Mouse (Mus musculus) limb, embryonic 15.5 days (tissue): ENCODE results near the gene Slc29a1. TPM values are rescaled to one million over a fixed set of nuclear protein-coding genes. Genes with fewer than 3 reads are reported as not detected.

Experiments used
- ATAC-seq: fragments of 200-750 bp; cut with Nextera tagmentation; 2 replicates; pipeline ENCODE4 v1.8.0; 2017; ENCODE audit warnings: low read depth, moderate TSS enrichment; ENCODE audit not compliant: insufficient number of reproducible peaks, low FRiP score, low TSS enrichment
- H3K27ac ChIP-seq: fragments of 300-500 bp; sonication (generic); 2 replicates; pipeline ENCODE4 v1.5.1; 2015; ENCODE audit warnings: moderate library complexity, mild to moderate bottlenecking, inconsistent platforms
- H3K27me3 ChIP-seq: fragments of 300-500 bp; sonication (generic); 2 replicates; pipeline ENCODE4 v1.6.1; 2015; ENCODE audit warnings: inconsistent platforms
- H3K36me3 ChIP-seq: fragments of 300-500 bp; sonication (generic); 2 replicates; pipeline ENCODE4 v1.6.1; 2015; ENCODE audit warnings: inconsistent platforms
- H3K4me1 ChIP-seq: fragments of 300-500 bp; sonication (generic); 2 replicates; pipeline ENCODE4 v1.6.1; 2015; ENCODE audit warnings: inconsistent platforms
- H3K4me2 ChIP-seq: fragments of 300-500 bp; sonication (generic); 2 replicates; pipeline ENCODE4 v1.6.1; 2015; ENCODE audit warnings: mild to moderate bottlenecking, inconsistent platforms
- H3K4me3 ChIP-seq: fragments of 300-500 bp; sonication (generic); 2 replicates; pipeline ENCODE4 v1.5.1; 2015; ENCODE audit warnings: mild to moderate bottlenecking, inconsistent platforms
- H3K9ac ChIP-seq: fragments of 300-500 bp; sonication (generic); 2 replicates; pipeline ENCODE4 v1.6.1; 2015; ENCODE audit warnings: inconsistent platforms
- H3K9me3 ChIP-seq: fragments of 300-500 bp; sonication (generic); 2 replicates; pipeline ENCODE4 v1.6.1; 2016; ENCODE audit warnings: inconsistent platforms
- WGBS: fragments of 180-500 bp; shearing (Covaris S2); methylation state at CpG from one replicate; pipeline ENCODE4 v1.1.7; 2015; 5-methylcytosine and 5-hydroxymethylcytosine counted together
- polyA plus RNA-seq: library from polyadenylated mRNA; unstranded; fragments of >200 nt; fragmentation: Nextera tagmentation; extraction: Ambion mirVana; gene quantifications from 2 replicates; pipeline ENCODE4 v1.2.1, GENCODE M21; 2015

Slc29a1 gene
- polyA plus RNA-seq, 1 experiment from 2014 or later = 120 TPM

DNA sequence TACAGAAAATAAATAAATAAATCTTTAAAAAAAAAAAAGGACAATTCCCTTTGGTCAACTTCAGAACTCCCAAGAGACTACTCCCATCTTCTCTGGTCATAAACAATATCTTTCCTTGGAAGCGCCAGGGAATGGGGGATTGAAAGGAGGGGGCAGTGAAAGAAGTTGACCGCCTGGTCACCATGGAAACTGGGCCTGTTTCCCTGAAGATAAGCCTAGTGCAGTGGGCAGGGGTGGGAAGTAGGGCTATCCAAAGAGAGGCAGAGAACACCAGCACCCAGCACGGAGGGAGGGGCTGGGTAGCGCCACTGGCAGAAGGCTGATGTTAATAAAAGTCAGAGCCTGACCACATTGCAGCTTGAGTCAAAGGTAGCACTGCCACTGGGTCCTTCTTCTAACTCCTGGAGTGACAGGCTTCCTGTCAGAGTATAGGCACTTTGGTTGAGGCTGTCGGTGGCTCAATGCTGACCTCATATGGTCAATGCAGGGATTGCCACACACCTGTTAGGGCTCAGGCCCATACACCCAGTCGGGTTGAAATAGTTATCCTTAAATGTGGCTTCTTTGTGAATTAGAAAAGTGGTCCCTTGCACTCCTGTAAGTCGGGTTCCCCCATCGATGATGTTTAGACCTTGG is 47.5 kb downstream of the Slc29a1 start:
- Histone ChIP-seq H3K4me3 (no peak overlapping the region), H3K9me3 (no peaks in the 10 kb centered on the region), H3K27ac (no peak overlapping the region), H3K4me2 (no peak overlapping the region), H3K4me1 (peaks cover 35% of the 10 kb centered on the region), H3K36me3 (0 out of 2 replicates have a peak, but pooled peaks cover under 1% of the 10 kb centered on the region), H3K9ac (no peak overlapping the region), H3K27me3 (peaks cover 26% of the 10 kb centered on the region)
- no peak for ATAC-seq
- 5% methylated on average over 8 of the region's 8 CpGs for WGBS

DNA sequence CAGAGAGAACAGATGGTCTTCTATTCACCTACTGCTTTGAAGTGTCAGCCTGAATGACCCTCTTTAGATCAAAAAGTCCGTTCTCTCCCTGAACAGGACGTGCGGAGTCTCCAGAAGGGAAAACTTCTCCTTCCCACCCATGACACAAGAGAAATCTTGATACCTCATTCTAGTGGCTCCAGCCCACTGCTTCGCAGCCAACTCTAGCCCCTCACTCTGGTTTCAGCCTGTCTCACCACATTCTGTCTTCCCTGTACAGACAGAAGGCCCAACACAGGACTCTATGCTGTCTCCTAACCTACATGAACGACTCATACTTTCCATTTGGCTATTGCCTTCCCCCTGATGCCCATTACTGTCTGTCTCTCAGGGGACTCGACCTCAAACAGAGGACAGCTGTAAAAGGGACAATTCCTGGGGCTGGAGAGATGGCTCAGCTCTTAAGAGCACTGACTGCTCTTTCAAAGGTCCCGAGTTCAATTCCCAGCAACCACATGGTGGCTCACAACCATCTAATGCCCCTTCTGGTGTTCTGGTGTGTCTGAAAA is 48.1 kb downstream of the Slc29a1 start:
- H3K27ac ChIP-seq = no peak overlapping the region
- H3K4me1 ChIP-seq = peaks cover 30% of the 10 kb centered on the region
- no peak overlapping the region for H3K4me3 ChIP-seq
- H3K9me3 ChIP-seq = no peaks in the 10 kb centered on the region
- no peak for ATAC-seq
- H3K27me3 ChIP-seq = peaks cover 28% of the 10 kb centered on the region
- no peak overlapping the region for H3K4me2 ChIP-seq
- no peak overlapping the region for H3K9ac ChIP-seq
- 39% methylated on average over 7 of the region's 7 CpGs for WGBS
- H3K36me3 ChIP-seq = 0 out of 2 replicates have a peak, but pooled peaks cover 3% of the 10 kb centered on the region

DNA sequence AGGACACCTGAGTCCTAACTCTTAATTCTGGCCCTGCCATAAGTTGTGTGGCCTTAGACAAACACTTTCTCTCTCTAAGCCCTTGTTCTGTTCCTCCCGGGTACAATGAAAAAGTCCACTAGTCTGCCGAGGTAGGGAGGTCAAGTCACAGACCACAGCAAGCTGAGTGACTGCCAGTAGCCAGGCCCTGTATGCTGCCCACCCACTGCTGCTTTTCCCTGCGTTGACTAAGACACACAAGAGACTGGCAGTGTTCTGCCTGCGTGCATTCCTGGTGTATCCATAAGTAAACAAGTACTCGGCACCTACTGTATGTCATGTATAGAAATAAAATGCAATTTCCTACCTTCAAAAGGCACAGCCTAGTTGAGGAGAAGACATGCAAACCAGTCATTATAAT is 49.2 kb downstream of the Slc29a1 start:
- Histone ChIP-seq H3K36me3 (0 out of 2 replicates have a peak, but pooled peaks cover 4% of the 10 kb centered on the region), H3K4me1 (peaks cover 28% of the 10 kb centered on the region), H3K4me2 (peak overlapping the region; percentile 94), H3K9me3 (no peaks in the 10 kb centered on the region), H3K27ac (no peak overlapping the region), H3K4me3 (no peak overlapping the region), H3K9ac (no peak overlapping the region), H3K27me3 (peaks cover 39% of the 10 kb centered on the region)
- ATAC-seq = no peak
- WGBS = 35% methylated on average over 5 of the region's 5 CpGs

DNA sequence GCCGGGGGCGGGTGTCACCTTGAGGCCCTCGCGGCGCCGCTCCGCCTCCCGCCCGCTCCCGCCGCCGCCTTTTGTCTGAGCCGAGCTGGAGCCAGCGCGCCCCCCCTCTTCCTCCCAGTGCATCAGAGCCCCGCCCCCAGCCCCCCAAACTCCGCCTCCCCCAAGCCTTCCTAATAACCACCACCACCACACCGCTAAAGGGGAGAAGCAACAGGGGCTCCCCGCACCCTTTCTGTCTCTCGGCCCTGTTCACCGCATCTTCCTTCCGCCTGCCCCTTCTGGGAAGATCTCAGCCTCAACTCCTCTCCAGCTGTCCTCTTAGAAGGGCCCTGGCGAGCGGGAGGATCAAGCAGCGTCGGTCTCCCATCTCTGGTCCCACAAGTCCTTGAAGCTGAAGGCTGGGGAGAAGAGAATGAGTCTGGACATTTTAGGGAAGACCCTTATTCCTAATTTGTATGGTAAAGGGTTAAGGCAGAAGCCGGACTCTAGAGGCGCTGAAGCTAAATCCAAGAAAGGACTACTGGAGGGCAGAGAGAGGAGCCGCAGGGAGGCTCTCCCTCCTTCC is 49.7 kb downstream of the Slc29a1 start, which contains the start of gene Tmem151b:
TSS of gene Tmem151b (minus strand) at position 61 of the 565 bp plus-strand sequence.
- Histone ChIP-seq H3K9me3 (no peaks in the 10 kb centered on the region), H3K4me1 (peaks cover 30% of the 10 kb centered on the region), H3K4me3 (peak within 1 kb of the TSS; percentile 72), H3K27ac (peak within 1 kb of the TSS; percentile 54), H3K27me3 (peaks cover 44% of the 10 kb centered on the region), H3K4me2 (peak within 1 kb of the TSS; percentile 94), H3K9ac (peak within 1 kb of the TSS; percentile 71), H3K36me3 (0 out of 2 replicates have a peak, but pooled peaks cover 8% of the 10 kb centered on the region)
- WGBS = 3% methylated on average over 14 of the region's 29 CpGs
- no peak for ATAC-seq

DNA sequence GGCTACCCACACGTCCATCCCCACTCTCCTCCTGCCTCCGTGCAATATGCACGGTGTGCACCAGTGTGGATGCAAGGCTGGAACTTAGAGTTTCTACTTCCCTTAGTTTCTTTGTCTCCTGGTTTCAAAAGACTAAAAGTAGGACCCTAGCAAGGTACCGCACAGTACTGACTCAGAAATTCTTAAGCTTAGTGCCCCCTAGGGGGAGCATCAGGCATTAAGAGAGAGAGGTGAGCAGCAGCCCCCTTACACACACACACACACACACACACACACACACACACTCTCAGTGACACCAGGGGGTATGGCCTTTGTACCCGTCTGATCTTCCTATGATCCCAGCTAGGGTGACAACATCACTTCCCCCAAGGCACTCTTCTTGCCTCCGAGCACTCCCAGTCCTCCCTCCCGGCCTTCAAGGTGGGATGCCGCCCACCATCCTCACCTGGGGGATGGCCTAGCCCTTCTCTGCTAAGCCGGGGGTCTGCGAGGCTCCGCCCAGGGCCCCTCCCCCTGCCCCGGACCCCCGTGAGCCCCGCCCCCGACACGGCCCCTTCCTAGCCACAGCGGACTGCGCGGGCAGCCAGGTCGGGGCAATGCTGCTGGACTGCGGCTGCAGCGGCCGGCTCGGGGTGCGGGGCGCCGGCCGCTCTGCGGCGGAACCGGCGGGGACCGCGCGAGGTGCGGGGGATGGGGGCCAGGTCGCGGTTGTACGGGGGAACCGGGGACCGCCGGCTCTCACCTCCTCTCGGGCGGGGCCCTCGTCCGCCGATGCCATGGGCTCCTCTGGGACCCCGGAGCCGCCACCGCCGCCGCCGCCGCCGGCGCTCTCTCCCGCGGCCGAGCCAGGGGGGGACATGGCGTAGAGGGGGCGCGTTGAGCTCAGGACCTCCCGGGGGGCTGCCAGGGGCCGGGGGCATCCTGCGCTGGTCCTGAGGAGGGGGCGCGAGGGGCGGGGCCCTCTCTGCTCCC is 50.6 kb downstream of the Slc29a1 start:
- H3K36me3 ChIP-seq = 0 out of 2 replicates have a peak, but pooled peaks cover 12% of the 10 kb centered on the region
- WGBS = 4% methylated on average over 48 of the region's 68 CpGs
- no peak for ATAC-seq
- no peaks in the 10 kb centered on the region for H3K9me3 ChIP-seq
- peak overlapping the region; percentile 71 for H3K9ac ChIP-seq
- H3K27ac ChIP-seq = peak overlapping the region; percentile 22; the same call in 1 of the 2 replicates
- H3K27me3 ChIP-seq = peaks cover 53% of the 10 kb centered on the region
- peak overlapping the region; percentile 72 for H3K4me3 ChIP-seq
- H3K4me2 ChIP-seq = peak overlapping the region; percentile 94
- H3K4me1 ChIP-seq = peaks cover 37% of the 10 kb centered on the region

DNA sequence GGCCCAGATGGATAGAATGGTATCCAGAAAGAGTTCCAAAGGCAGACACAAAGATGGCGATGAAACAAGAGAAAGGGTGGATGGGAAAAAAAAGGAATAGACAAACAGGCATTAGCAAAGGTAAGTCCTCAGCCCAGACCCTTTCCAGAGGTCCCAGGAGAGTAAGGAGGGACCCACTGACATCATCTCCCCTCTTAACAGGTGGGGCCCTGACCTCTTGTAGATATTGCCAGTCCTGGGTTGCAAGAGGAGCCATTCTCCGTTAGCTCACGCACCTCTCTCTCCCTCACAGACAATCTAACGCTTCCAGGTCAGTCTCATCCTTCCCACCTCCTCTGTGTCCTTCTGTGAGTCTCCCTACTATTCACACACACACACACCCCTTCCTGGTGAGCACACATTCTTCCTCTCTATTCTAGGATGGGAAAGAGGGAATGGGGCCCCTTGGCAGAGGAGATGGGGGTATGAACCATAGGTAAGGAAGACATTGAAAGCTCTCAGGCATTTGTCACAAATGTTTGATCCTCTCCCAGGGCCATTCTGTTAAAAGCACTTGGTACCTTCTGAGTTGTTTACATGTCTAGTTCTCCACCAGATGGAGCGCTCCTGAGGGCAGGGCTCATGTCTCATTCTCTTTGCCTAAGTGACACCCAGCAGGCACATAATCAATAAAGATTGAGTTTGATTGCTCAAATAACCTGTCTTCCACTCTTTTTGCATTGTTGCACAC is 51.8 kb downstream of the Slc29a1 start:
- Histone ChIP-seq H3K4me3 (no peak overlapping the region), H3K4me2 (no peak overlapping the region), H3K9me3 (no peaks in the 10 kb centered on the region), H3K36me3 (0 out of 2 replicates have a peak, but pooled peaks cover 12% of the 10 kb centered on the region), H3K27ac (no peak overlapping the region), H3K27me3 (peaks cover 62% of the 10 kb centered on the region), H3K4me1 (peaks cover 39% of the 10 kb centered on the region), H3K9ac (no peak overlapping the region)
- no peak for ATAC-seq
- WGBS = 88% methylated on average over 5 of the region's 5 CpGs

DNA sequence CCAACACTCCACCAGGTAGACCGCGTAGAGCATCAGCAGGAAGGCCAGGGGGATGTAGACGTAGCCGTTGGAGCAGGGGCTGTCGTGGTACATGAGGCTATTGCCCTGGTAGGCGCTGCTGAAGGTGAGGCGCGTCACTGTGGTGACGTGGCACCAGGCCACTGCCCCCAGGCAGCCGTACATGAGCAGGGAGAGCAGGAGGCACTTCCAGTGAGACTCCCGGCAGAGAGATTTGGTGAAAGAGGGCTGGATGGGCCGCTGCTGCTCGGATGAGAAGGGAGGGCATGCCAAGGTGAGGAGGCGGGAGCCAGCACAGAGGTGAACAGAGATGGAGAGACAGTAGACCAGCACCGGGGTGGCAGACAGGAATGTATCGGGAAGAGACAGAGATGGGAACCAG is 52.5 kb downstream of the Slc29a1 start:
- Histone ChIP-seq H3K36me3 (0 out of 2 replicates have a peak, but pooled peaks cover 12% of the 10 kb centered on the region), H3K27ac (no peak overlapping the region), H3K4me2 (no peak overlapping the region), H3K9ac (no peak overlapping the region), H3K9me3 (no peaks in the 10 kb centered on the region), H3K4me3 (no peak overlapping the region), H3K4me1 (peaks cover 38% of the 10 kb centered on the region), H3K27me3 (peaks cover 67% of the 10 kb centered on the region)
- 69% methylated on average over 16 of the region's 16 CpGs for WGBS
- ATAC-seq = no peak

DNA sequence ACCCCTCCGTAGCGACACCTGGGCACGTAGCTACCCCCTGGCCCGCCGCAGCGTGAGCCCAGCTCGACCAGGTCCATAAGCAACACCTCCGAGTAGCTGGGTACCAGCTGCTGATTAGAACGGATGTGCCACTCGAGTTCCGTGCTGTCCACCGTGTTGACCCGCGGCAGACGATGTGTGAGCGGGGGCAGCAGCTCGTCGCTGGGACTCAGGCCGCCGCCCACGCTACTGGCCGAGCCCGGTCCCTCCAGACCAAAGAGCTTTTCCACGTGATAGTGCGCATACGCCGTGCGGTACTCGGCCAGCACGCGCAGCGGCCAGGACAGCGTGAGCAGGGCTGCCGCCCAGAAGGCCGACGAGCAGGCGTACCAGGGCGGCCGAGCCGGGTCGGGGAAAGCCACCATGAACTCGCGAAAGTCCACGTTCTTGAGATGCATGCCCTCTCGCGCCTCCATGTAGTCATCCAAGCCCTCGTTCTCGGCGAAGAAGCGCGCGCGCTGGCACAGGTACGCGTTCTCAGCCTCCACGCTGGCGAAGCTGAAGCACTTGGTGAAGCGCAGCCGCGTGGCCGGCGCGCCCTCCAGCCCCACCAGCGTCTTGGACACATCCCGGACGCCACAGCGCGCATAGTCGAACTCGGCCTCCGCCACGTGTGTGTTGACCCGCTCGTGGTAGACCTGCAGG is 54.0 kb downstream of the Slc29a1 start:
- Histone ChIP-seq H3K4me2 (peak overlapping the region; percentile 39), H3K4me1 (peaks cover 36% of the 10 kb centered on the region), H3K36me3 (0 out of 2 replicates have a peak, but pooled peaks cover 12% of the 10 kb centered on the region), H3K4me3 (peak overlapping the region; percentile 19), H3K27ac (no peak overlapping the region), H3K9me3 (no peaks in the 10 kb centered on the region), H3K9ac (no peak overlapping the region), H3K27me3 (peaks cover 80% of the 10 kb centered on the region)
- no peak for ATAC-seq
- 21% methylated on average over 74 of the region's 74 CpGs for WGBS

DNA sequence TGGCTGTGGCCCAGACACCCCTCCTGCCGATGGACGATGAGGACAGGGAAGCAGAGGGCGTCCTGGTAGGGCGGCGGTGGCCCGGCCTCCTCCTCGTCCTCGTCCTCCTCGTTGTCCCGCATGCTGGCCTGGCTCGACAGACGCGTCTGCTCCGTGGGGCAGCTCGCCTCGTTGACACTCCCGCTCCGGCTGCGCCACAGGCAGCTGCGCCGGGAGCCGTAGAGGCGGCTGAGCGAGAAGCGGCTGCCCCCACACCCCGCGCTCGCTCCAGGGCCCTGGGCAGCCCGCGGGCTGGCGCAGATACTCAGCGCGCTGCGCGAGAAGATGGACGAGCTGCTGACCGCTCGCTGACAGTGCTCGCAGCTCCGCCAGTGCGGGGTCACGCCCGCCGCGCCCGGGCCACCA is 54.5 kb downstream of the Slc29a1 start:
- ATAC-seq = no peak
- H3K27me3 ChIP-seq = peaks cover 84% of the 10 kb centered on the region
- no peaks in the 10 kb centered on the region for H3K9me3 ChIP-seq
- H3K4me3 ChIP-seq = peak overlapping the region; percentile 19
- H3K4me1 ChIP-seq = peaks cover 32% of the 10 kb centered on the region
- no peak overlapping the region for H3K27ac ChIP-seq
- 25% methylated on average over 46 of the region's 46 CpGs for WGBS
- no peak overlapping the region for H3K9ac ChIP-seq
- 0 out of 2 replicates have a peak, but pooled peaks cover 12% of the 10 kb centered on the region for H3K36me3 ChIP-seq
- peak overlapping the region; percentile 39 for H3K4me2 ChIP-seq

DNA sequence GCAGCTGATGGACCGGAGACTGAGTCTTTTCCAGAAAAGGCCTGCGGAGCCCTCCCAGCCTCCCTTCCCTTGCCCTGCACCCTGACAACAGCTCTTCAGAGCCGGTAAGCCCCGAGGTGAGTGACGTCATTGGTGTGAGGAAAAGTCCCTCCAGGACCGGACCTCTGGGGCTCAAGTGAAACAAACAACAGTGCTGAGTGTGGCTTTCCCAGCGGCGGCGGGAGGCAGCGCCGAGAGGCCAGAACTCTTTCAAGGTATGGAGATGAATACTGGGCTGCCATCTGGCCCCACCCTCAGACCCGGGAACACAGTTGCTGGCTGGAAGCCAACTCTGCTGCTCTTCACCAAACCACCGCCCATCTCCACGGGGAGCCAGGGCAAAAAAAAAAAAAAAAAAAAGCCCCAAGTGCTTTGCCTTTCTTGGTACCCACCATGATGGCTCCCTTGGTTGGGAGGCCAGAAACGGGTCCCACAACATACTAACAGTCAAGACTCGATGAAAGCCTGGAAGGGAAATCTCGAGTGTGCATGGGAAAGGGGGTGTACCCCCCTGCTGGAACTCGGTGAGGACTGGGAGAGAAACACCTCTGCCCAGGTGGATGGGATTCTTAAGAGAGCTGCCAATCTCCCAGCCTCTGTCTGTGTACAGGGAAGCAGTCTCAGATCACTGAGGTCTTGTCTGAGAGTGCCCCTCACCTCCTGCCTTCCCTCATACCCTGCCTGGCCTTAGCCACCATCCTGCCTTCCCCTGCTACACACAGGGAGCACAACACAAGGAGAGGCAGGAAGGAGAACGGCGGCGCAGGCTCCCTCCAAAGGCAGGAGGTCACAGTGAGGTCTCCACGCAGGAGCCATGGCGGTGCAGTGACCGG is 55.2 kb downstream of the Slc29a1 start:
- 0 out of 2 replicates have a peak overlapping the region, but pooled peaks have one; percentile 39 for H3K4me2 ChIP-seq
- 24% methylated on average over 24 of the region's 24 CpGs for WGBS

More for the DNA sequence above, 55.2 kb downstream of the Slc29a1 start:
- no peaks in the 10 kb centered on the region for H3K9me3 ChIP-seq
- H3K27me3 ChIP-seq = peaks cover 90% of the 10 kb centered on the region
- no peak overlapping the region for H3K4me3 ChIP-seq
- H3K27ac ChIP-seq = no peak overlapping the region
- no peak overlapping the region for H3K9ac ChIP-seq
- 0 out of 2 replicates have a peak, but pooled peaks cover 12% of the 10 kb centered on the region for H3K36me3 ChIP-seq
- peaks cover 26% of the 10 kb centered on the region for H3K4me1 ChIP-seq
- ATAC-seq = no peak
